Mouse (Mus musculus): ENCODE results near the gene Fkrp.

GRCm38 (mm10) chr7:16760292-16760691 lies 56.2 kb downstream of the Fkrp start:
- TF ChIP-seq CTCF (conservative IDR thresholded peaks at IDR 0.05; ENCODE audit: insufficient read depth, insufficient read length, low read depth, low read length) (no peak), POLR2A (IDR thresholded peaks at IDR 0.05; ENCODE audit: low read depth, low read length) (no peak)
